In the genomic region with DNA sequence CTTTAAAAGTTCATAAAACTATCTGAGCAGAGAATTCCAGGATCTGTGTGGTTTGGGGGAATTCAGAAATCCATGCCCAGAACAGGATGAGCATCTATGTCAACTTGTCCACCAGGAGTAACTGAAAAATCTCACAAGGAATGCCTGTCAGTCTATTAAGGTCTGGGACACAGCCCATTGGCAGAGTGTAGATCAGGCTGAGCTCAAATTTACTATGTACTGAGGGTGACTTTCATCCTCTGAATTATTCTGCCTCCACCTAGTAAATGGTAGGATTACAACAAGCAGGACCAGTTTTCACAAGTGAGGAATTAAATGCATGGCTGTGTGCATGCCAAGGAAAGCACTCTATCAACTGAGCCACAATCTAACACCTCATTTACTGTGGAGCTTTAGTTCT, we compare ENCODE assay signal across 11 mouse cellular contexts. TPM values are rescaled to one million over a fixed set of nuclear protein-coding genes. Genes with fewer than 3 reads are reported as not detected.
DNase-seq lines count a peak whose midpoint lies in the region; ATAC-seq and TF ChIP-seq lines count a peak whose summit lies in the region.
"Had no signal": no experiment of that assay in that cellular context is flagged by ENCODE, and none has a peak within 500 bp of the region (broad histone marks: within the 10 kb centered on the region; RNA-seq: fewer than 3 reads in every experiment).

No protein-coding gene starts in this region.

- no peak for ATAC-seq in hindbrain, embryonic 12.5 days (ENCODE audit: low FRiP score)
- ATAC-seq in forebrain, embryonic 14.5 days = 0 out of 2 replicates have a peak, but pooled peaks have one; percentile 10
- ATAC-seq in midbrain, embryonic 14.5 days (ENCODE audit: low FRiP score, low TSS enrichment) = no peak

- no peaks in the 10 kb centered on the region for H3K9me3 ChIP-seq in hindbrain, embryonic 12.5 days (replicated peaks)
- H3K9me3 ChIP-seq in hindbrain, embryonic 10.5 days = no peaks in the 10 kb centered on the region
- no peaks in the 10 kb centered on the region for H3K9me3 ChIP-seq in forebrain, embryonic 14.5 days (replicated peaks; ENCODE audit: control insufficient read depth, low read length)
- H3K9me3 ChIP-seq in midbrain, embryonic 14.5 days (ENCODE audit: control insufficient read depth, low read length) = no peaks in the 10 kb centered on the region

- TF ChIP-seq POLR2A in brain, embryonic 14.5 days (IDR thresholded peaks at IDR 0.05; ENCODE audit: borderline replicate concordance, extremely low read depth, insufficient read depth, insufficient read length, poor library complexity, severe bottlenecking) = no peak

- H3K36me3 ChIP-seq in hindbrain, embryonic 12.5 days = peaks cover 4% of the 10 kb centered on the region
- H3K36me3 ChIP-seq in hindbrain, embryonic 10.5 days = peaks cover 12% of the 10 kb centered on the region
- peaks cover 10% of the 10 kb centered on the region for H3K36me3 ChIP-seq in forebrain, embryonic 14.5 days (ENCODE audit: control insufficient read depth, insufficient read depth, low read length)
- peaks cover 11% of the 10 kb centered on the region for H3K36me3 ChIP-seq in midbrain, embryonic 14.5 days (ENCODE audit: control insufficient read depth, insufficient read depth, low read length)

- no peaks in the 10 kb centered on the region for H3K27me3 ChIP-seq in hindbrain, embryonic 12.5 days
- H3K27me3 ChIP-seq in hindbrain, embryonic 10.5 days (ENCODE audit: insufficient read depth, poor library complexity, severe bottlenecking) = no peaks in the 10 kb centered on the region
- no peaks in the 10 kb centered on the region for H3K27me3 ChIP-seq in forebrain, embryonic 14.5 days (replicated peaks; ENCODE audit: control insufficient read depth, insufficient read depth, low read length)
- no peaks in the 10 kb centered on the region for H3K27me3 ChIP-seq in midbrain, embryonic 14.5 days (ENCODE audit: control insufficient read depth, insufficient read depth, low read length)

- DNase-seq in hindbrain, embryonic 10.5 days (ENCODE audit: low spot score) = no peak
- peak; percentile 49 for DNase-seq in brain, embryonic 14.5 days (ENCODE audit: low read depth)
- DNase-seq in forebrain, embryonic 14.5 days (ENCODE audit: low spot score) = no peak
- no peak for DNase-seq in midbrain, embryonic 14.5 days
- no peak for DNase-seq in natural killer cell, adult 2 months (ENCODE audit: low spot score in 2 of 2)
- no peak for DNase-seq in urinary bladder, adult 18-20 months (ENCODE audit: low spot score in 2 of 2)

- H3K4me2 ChIP-seq in hindbrain, embryonic 12.5 days (replicated peaks) = no peak overlapping the region
- H3K4me2 ChIP-seq in forebrain, embryonic 14.5 days (ENCODE audit: low read length) = peak overlapping the region; percentile 2; the same call in 1 of the 2 replicates
- H3K4me2 ChIP-seq in midbrain, embryonic 14.5 days (ENCODE audit: low read length) = no peak overlapping the region
- H3K4me2 ChIP-seq: heart, embryonic 11.5 days had no signal

- no peak overlapping the region for H3K9ac ChIP-seq in hindbrain, embryonic 12.5 days
- no peak overlapping the region for H3K9ac ChIP-seq in forebrain, embryonic 14.5 days (ENCODE audit: low read length)
- no peak overlapping the region for H3K9ac ChIP-seq in midbrain, embryonic 14.5 days (replicated peaks; ENCODE audit: low read length)
- H3K9ac ChIP-seq: liver, embryonic 14.5 days had no signal

- H3K4me1 ChIP-seq in hindbrain, embryonic 12.5 days = peaks cover 12% of the 10 kb centered on the region
- H3K4me1 ChIP-seq in hindbrain, embryonic 10.5 days (replicated peaks) = peaks cover 16% of the 10 kb centered on the region
- peaks cover 10% of the 10 kb centered on the region; the same call in 1 of the 2 replicates for H3K4me1 ChIP-seq in forebrain, embryonic 14.5 days (ENCODE audit: control insufficient read depth, insufficient read depth, low read length)
- H3K4me1 ChIP-seq in midbrain, embryonic 14.5 days (ENCODE audit: control insufficient read depth, insufficient read depth, low read length) = no peaks in the 10 kb centered on the region

- no peak overlapping the region for H3K4me3 ChIP-seq in hindbrain, embryonic 12.5 days
- H3K4me3 ChIP-seq in hindbrain, embryonic 10.5 days = no peak overlapping the region
- H3K4me3 ChIP-seq in forebrain, embryonic 14.5 days (ENCODE audit: low read depth, low read length) = no peak overlapping the region
- no peak overlapping the region for H3K4me3 ChIP-seq in midbrain, embryonic 14.5 days (replicated peaks; ENCODE audit: low read depth, low read length)
- H3K4me3 ChIP-seq: myocyte had no signal

- H3K27ac ChIP-seq in hindbrain, embryonic 12.5 days = peak overlapping the region; percentile 79
- no peak overlapping the region for H3K27ac ChIP-seq in hindbrain, embryonic 10.5 days
- H3K27ac ChIP-seq in forebrain, embryonic 14.5 days (ENCODE audit: low read depth, low read length) = peak overlapping the region; percentile 88
- H3K27ac ChIP-seq in midbrain, embryonic 14.5 days (replicated peaks; ENCODE audit: low read depth, low read length) = peak overlapping the region; percentile 60
- H3K27ac ChIP-seq: kidney, postnatal 0 days; liver, embryonic 14.5 days had no signal

- no peak for TF ChIP-seq CTCF in brain, embryonic 14.5 days (IDR thresholded peaks at IDR 0.05; ENCODE audit: borderline replicate concordance, extremely low read depth, insufficient read depth, insufficient read length)

RNA-seq across cellular contexts. Expression of a gene that starts 9.3 kb away (rescaled TPM):
- 54.4 and 56.5 TPM in 2 replicates for polyA plus RNA-seq in hindbrain, embryonic 12.5 days (2016; fragmentation: Nextera tagmentation; extraction: Ambion mirVana)
- polyA plus RNA-seq in hindbrain, embryonic 10.5 days (2016; fragmentation: Nextera tagmentation; extraction: Ambion mirVana) = 26.9 and 28.8 TPM in 2 replicates
- polyA plus RNA-seq in brain, embryonic 14.5 days (2012; rRNA removed) = 153 and 157 TPM in 2 replicates
- polyA plus RNA-seq in forebrain, embryonic 14.5 days (2014; fragmentation: Nextera tagmentation; extraction: Ambion mirVana) = 57.5 and 59.4 TPM in 2 replicates
- 54.6 and 57.2 TPM in 2 replicates for polyA plus RNA-seq in midbrain, embryonic 14.5 days (2014; fragmentation: Nextera tagmentation; extraction: Ambion mirVana)

RNA-seq across cellular contexts. Expression of a gene that starts 17.2 kb away (rescaled TPM):
- polyA plus RNA-seq in hindbrain, embryonic 12.5 days (2016; fragmentation: Nextera tagmentation; extraction: Ambion mirVana) = 72.0 and 88.0 TPM in 2 replicates
- polyA plus RNA-seq in hindbrain, embryonic 10.5 days (2016; fragmentation: Nextera tagmentation; extraction: Ambion mirVana) = 65.7 and 75.1 TPM in 2 replicates
- 47.2 and 52.4 TPM in 2 replicates for polyA plus RNA-seq in brain, embryonic 14.5 days (2012; rRNA removed)
- polyA plus RNA-seq in forebrain, embryonic 14.5 days (2014; fragmentation: Nextera tagmentation; extraction: Ambion mirVana) = 71.8 and 81.5 TPM in 2 replicates
- 54.8 and 71.6 TPM in 2 replicates for polyA plus RNA-seq in midbrain, embryonic 14.5 days (2014; fragmentation: Nextera tagmentation; extraction: Ambion mirVana)

RNA-seq across cellular contexts. Expression of a gene that starts 48.5 kb away (rescaled TPM):
- polyA plus RNA-seq in hindbrain, embryonic 12.5 days (2016; fragmentation: Nextera tagmentation; extraction: Ambion mirVana) = 47.1 and 47.9 TPM in 2 replicates
- polyA plus RNA-seq in hindbrain, embryonic 10.5 days (2016; fragmentation: Nextera tagmentation; extraction: Ambion mirVana) = 41.1 and 52.5 TPM in 2 replicates
- 44.5 and 54.3 TPM in 2 replicates for polyA plus RNA-seq in brain, embryonic 14.5 days (2012; rRNA removed)
- polyA plus RNA-seq in forebrain, embryonic 14.5 days (2014; fragmentation: Nextera tagmentation; extraction: Ambion mirVana) = 15.4 and 18.6 TPM in 2 replicates
- polyA plus RNA-seq in midbrain, embryonic 14.5 days (2014; fragmentation: Nextera tagmentation; extraction: Ambion mirVana) = 19.2 and 21.3 TPM in 2 replicates
